8 mouse cellular contexts compared by ENCODE assay signal in genomic region chr2:25054221-25055067, GRCm38 (mm10). TPM values are rescaled to one million over a fixed set of nuclear protein-coding genes. Genes with fewer than 3 reads are reported as not detected.
A peak's percentile ranks its signal among the peaks of the same experiment; 100 is the strongest.
DNase-seq lines count a peak whose midpoint lies in the region; ATAC-seq and TF ChIP-seq lines count a peak whose summit lies in the region.

Nsmf (plus strand) TSS chr2:25054355.

- peaks cover 21% of the 10 kb centered on the region; the same call in 1 of the 2 replicates for H3K36me3 ChIP-seq in E14TG2a.4 (ENCODE audit: insufficient read depth, low read length)
- H3K36me3 ChIP-seq in forebrain, embryonic 14.5 days (ENCODE audit: control insufficient read depth, insufficient read depth, low read length) = peaks cover 29% of the 10 kb centered on the region
- H3K36me3 ChIP-seq in neural tube, embryonic 15.5 days = peaks cover 30% of the 10 kb centered on the region

- peaks cover 36% of the 10 kb centered on the region for H3K4me1 ChIP-seq in E14TG2a.4 (replicated peaks; ENCODE audit: low read depth, low read length)
- peaks cover 11% of the 10 kb centered on the region for H3K4me1 ChIP-seq in forebrain, embryonic 14.5 days (ENCODE audit: control insufficient read depth, insufficient read depth, low read length)
- H3K4me1 ChIP-seq in neural tube, embryonic 15.5 days = peaks cover 23% of the 10 kb centered on the region

- intact Hi-C loops in heart, postnatal 14 days (cut with DNase I) = no loop called here

- peak within 1 kb of the TSS; percentile 86 for H3K9ac ChIP-seq in forebrain, embryonic 14.5 days (ENCODE audit: low read length)
- peak within 1 kb of the TSS; percentile 85 for H3K9ac ChIP-seq in neural tube, embryonic 15.5 days (replicated peaks)

- H3K9me3 ChIP-seq in E14TG2a.4 (ENCODE audit: low read length) = no peaks in the 10 kb centered on the region
- no peaks in the 10 kb centered on the region for H3K9me3 ChIP-seq in forebrain, embryonic 14.5 days (replicated peaks; ENCODE audit: control insufficient read depth, low read length)
- H3K9me3 ChIP-seq in neural tube, embryonic 15.5 days (replicated peaks) = no peaks in the 10 kb centered on the region

- H3K4me2 ChIP-seq in forebrain, embryonic 14.5 days (ENCODE audit: low read length) = peak within 1 kb of the TSS; percentile 84
- H3K4me2 ChIP-seq in neural tube, embryonic 15.5 days = peak within 1 kb of the TSS; percentile 95

- WGBS in forebrain, embryonic 14.5 days = 5% methylated on average over 47 of the region's 47 CpGs
- WGBS in neural tube, embryonic 15.5 days = 4% methylated on average over 47 of the region's 47 CpGs

- ATAC-seq in cerebellum, adult (ENCODE audit: insufficient number of reproducible peaks, low FRiP score, low TSS enrichment) = peak; percentile 62
- peak; percentile 87 for ATAC-seq in forebrain, embryonic 14.5 days
- peak; percentile 93 for ATAC-seq in neural tube, embryonic 15.5 days (ENCODE audit: low FRiP score)

- peak within 1 kb of the TSS; percentile 64 for H3K27ac ChIP-seq in forebrain, embryonic 14.5 days (ENCODE audit: low read depth, low read length)
- H3K27ac ChIP-seq in neural tube, embryonic 15.5 days (replicated peaks) = peak within 1 kb of the TSS; percentile 80

- peak within 1 kb of the TSS; percentile 83 for H3K4me3 ChIP-seq in E14TG2a.4 (replicated peaks; ENCODE audit: low read length)
- H3K4me3 ChIP-seq in forebrain, embryonic 14.5 days (ENCODE audit: low read depth, low read length) = peak within 1 kb of the TSS; percentile 80
- peak within 1 kb of the TSS; percentile 83 for H3K4me3 ChIP-seq in neural tube, embryonic 15.5 days (replicated peaks)

- no peak for TF ChIP-seq CTCF in E14TG2a.4 (conservative IDR thresholded peaks at IDR 0.05; ENCODE audit: low read length)

- peak; percentile 91 for DNase-seq in forebrain, embryonic 14.5 days (ENCODE audit: low spot score)
- DNase-seq in heart, postnatal 14 days = peak; percentile 88 to 93
- peak; percentile 92 for DNase-seq in layer of hippocampus, adult 11-12 months (ENCODE audit: low spot score)
- peak; percentile 86 to 90 for DNase-seq in lung, adult 18-20 months
- DNase-seq in testis, postnatal 14 days (ENCODE audit: low spot score) = peak; percentile 83

- H3K27me3 ChIP-seq in E14TG2a.4 (ENCODE audit: insufficient read depth, low read length) = peaks cover 25% of the 10 kb centered on the region
- H3K27me3 ChIP-seq in forebrain, embryonic 14.5 days (replicated peaks; ENCODE audit: control insufficient read depth, insufficient read depth, low read length) = no peaks in the 10 kb centered on the region
- no peaks in the 10 kb centered on the region for H3K27me3 ChIP-seq in neural tube, embryonic 15.5 days (replicated peaks)

RNA-seq across cellular contexts. Expression of gene Nsmf, which starts in this region (rescaled TPM):
- polyA plus RNA-seq in forebrain, embryonic 14.5 days (2014; fragmentation: Nextera tagmentation; extraction: Ambion mirVana) = 96.1 and 123 TPM in 2 replicates
- 10 to 100 TPM; 33.6 to 35.4 TPM for total RNA-seq in heart, postnatal 14 days (2021)
- polyA plus RNA-seq in neural tube, embryonic 15.5 days (2015; fragmentation: Nextera tagmentation; extraction: Ambion mirVana) = 149 and 173 TPM in 2 replicates

Comparison
In these comparisons a context has a peak if more than half of its experiments do, and no peak if none do; other contexts are left out.
1. Peak in every context shown above with its lines: DNase-seq, ATAC-seq, H3K4me3 ChIP-seq and H3K27ac ChIP-seq.